Mouse (Mus musculus) cerebellum, adult 2 months (tissue): ENCODE data around the gene Prkcb.

Experiments used
- CTCF ChIP-seq: fragments of 200-500 bp; IDR thresholded peaks from 2 replicates; pipeline ENCODE4 v1.5.1; 2011; ENCODE audit warnings: low read depth, mild to moderate bottlenecking, control low read depth, low read length, moderate library complexity, borderline replicate concordance; ENCODE audit not compliant: insufficient read depth
- POLR2A ChIP-seq: fragments of 200-500 bp; IDR thresholded peaks from 2 replicates; pipeline ENCODE4 v1.6.1; 2011; ENCODE audit warnings: low read length, control low read depth, borderline replicate concordance; ENCODE audit not compliant: insufficient read depth

DNA sequence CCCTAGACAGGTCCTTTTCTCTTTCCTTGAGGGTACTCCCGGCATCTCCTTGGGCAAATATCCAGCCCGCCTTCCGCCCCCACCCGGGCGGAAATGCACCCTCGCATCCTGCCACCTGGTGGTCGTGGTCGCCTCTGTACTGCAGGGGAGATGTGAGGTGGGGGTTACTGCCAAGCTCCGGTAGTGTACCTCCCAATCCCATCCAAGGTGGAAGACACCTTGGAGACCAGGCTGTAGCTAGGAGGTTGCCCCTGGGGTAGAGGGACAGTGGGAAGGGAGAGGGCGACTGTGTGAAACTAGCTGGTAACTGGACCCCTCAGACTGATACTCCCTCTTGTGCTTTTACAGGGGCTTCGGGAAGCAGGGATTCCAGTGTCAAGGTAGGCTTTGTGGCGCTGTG lies 1.6 kb downstream of the Prkcb start:
- TF ChIP-seq CTCF (peak; percentile 39; the same call in 1 of the 2 replicates), POLR2A (no peak)
